Mouse (Mus musculus) MEL (cell line): ENCODE data around the gene Mov10. TPM values are rescaled to one million over a fixed set of nuclear protein-coding genes. Genes with fewer than 3 reads are reported as not detected.

Source experiments
- DNase-seq: peaks from one replicate; pipeline ENCODE4 v3.0.0; 2011; ENCODE audit warnings: low read depth, low spot score
- H3K27ac ChIP-seq: 2 replicates; pipeline ENCODE4 v1.5.1; 2012; ENCODE audit warnings: low read depth, mild to moderate bottlenecking, control low read depth, low read length, moderate library complexity; ENCODE audit not compliant: control insufficient read depth
- H3K27me3 ChIP-seq, 2 experiments: fragments of 150-350 bp in 1 of 2; sonication (generic) in 1 of 2; 2 replicates each; pipeline ENCODE4 v1.6.1; 2012; ENCODE audit warnings: low read length in 2 of 2, mild to moderate bottlenecking in 2 of 2, improper control_type of control experiment in 1 of 2, moderate library complexity in 1 of 2; ENCODE audit not compliant: insufficient read depth in 2 of 2, control insufficient read depth in 1 of 2
- H3K36me3 ChIP-seq, 2 experiments: 2 replicates each; pipeline ENCODE4 v1.6.1; 2012 to 2014; ENCODE audit warnings: low read length in 2 of 2, improper control_type of control experiment in 1 of 2, inconsistent platforms in 1 of 2, mild to moderate bottlenecking in 1 of 2; ENCODE audit not compliant: insufficient read depth in 2 of 2, control insufficient read depth in 1 of 2
- H3K4me1 ChIP-seq, 2 experiments: fragments of 150-350 bp in 1 of 2; sonication (generic) in 1 of 2; 2 replicates each; pipeline ENCODE4 v1.6.1; 2012; ENCODE audit warnings: low read length in 2 of 2, improper control_type of control experiment in 1 of 2, mild to moderate bottlenecking in 1 of 2; ENCODE audit not compliant: insufficient read depth in 2 of 2, control insufficient read depth in 1 of 2
- H3K4me3 ChIP-seq, 2 experiments: fragments of 150-350 bp in 1 of 2; sonication (generic) in 1 of 2; 2 replicates each; pipeline ENCODE4 v1.5.1; 2012; ENCODE audit warnings: low read depth in 2 of 2, low read length in 2 of 2, mild to moderate bottlenecking in 2 of 2, moderate library complexity in 2 of 2, control low read depth in 1 of 2, improper control_type of control experiment in 1 of 2; ENCODE audit not compliant: control insufficient read depth in 1 of 2, insufficient read depth in 1 of 2
- H3K79me2 ChIP-seq: 2 replicates; pipeline ENCODE4 v1.6.1; 2012; ENCODE audit warnings: mild to moderate bottlenecking, low read length, moderate library complexity; ENCODE audit not compliant: control insufficient read depth, poor library complexity, insufficient read depth
- H3K9ac ChIP-seq: 2 replicates; pipeline ENCODE4 v1.6.1; 2012; ENCODE audit warnings: low read depth, mild to moderate bottlenecking, control low read depth, low read length, moderate library complexity; ENCODE audit not compliant: control insufficient read depth, poor library complexity, severe bottlenecking
- H3K9me3 ChIP-seq: fragments of 150-350 bp; sonication (generic); replicated peaks from 2 replicates; pipeline ENCODE4 v1.6.1; 2012; ENCODE audit warnings: mild to moderate bottlenecking, low read length, improper control_type of control experiment, moderate library complexity; ENCODE audit not compliant: insufficient read depth
- CTCF ChIP-seq, 3 experiments: IDR thresholded peaks in 2 of 3; conservative IDR thresholded peaks in 1 of 3; 2 replicates each; pipeline ENCODE4 v1.5.1; 2011 to 2012; ENCODE audit warnings: low read length in 3 of 3, low read depth in 2 of 3, mild to moderate bottlenecking in 2 of 3, improper control_type of control experiment in 1 of 3, inconsistent platforms in 1 of 3, mixed read lengths in 1 of 3, moderate library complexity in 1 of 3; ENCODE audit not compliant: control insufficient read depth in 1 of 3, insufficient read depth in 1 of 3, poor library complexity in 1 of 3, severe bottlenecking in 1 of 3
- ELF1 ChIP-seq: IDR thresholded peaks from 2 replicates; pipeline ENCODE4 v1.6.1; 2014; ENCODE audit warnings: low read depth, mild to moderate bottlenecking, inconsistent platforms, low read length, improper control_type of control experiment, moderate library complexity
- EP300 ChIP-seq, 2 experiments: IDR thresholded peaks; 2 replicates each; pipeline ENCODE4 v1.6.1; 2011; ENCODE audit warnings: improper control_type of control experiment in 2 of 2, low read length in 2 of 2, low read depth in 1 of 2, mild to moderate bottlenecking in 1 of 2
- MYC ChIP-seq: IDR thresholded peaks from 2 replicates; pipeline ENCODE4 v1.6.1; 2011; ENCODE audit warnings: low read depth, mild to moderate bottlenecking, low read length, improper control_type of control experiment, moderate library complexity
- POLR2AphosphoS5 ChIP-seq: IDR thresholded peaks from 2 replicates; pipeline ENCODE4 v1.6.1; 2012; ENCODE audit warnings: low read depth, borderline replicate concordance, mild to moderate bottlenecking, inconsistent platforms, low read length, moderate library complexity, mixed read lengths
- RAD21 ChIP-seq: IDR thresholded peaks from 2 replicates; pipeline ENCODE4 v1.6.1; 2011; ENCODE audit warnings: mild to moderate bottlenecking, low read depth, low read length, improper control_type of control experiment
- TAL1 ChIP-seq: IDR thresholded peaks from 2 replicates; pipeline ENCODE4 v1.6.1; 2012; ENCODE audit warnings: mild to moderate bottlenecking, inconsistent platforms, low read length, moderate library complexity, mixed read lengths
- TCF12 ChIP-seq: IDR thresholded peaks from 2 replicates; pipeline ENCODE4 v1.6.1; 2014; ENCODE audit warnings: low read depth, mild to moderate bottlenecking, inconsistent platforms, low read length, improper control_type of control experiment, moderate library complexity
- polyA plus RNA-seq, 2 experiments: library from polyadenylated mRNA; stranded (reverse) in 1 of 2; unstranded in 1 of 2; fragments of >175 nt in 1 of 2; fragments of >200 nt in 1 of 2; gene quantifications; 2 replicates each; pipeline versions ENCODE4 v1.2.1 to v1.2.4; 2012; ENCODE audit warnings: low replicate concordance in 2 of 2, low read depth in 1 of 2; ENCODE audit not compliant: insufficient read length in 2 of 2, insufficient read depth in 1 of 2, missing spikeins in 1 of 2
- total RNA-seq: library from RNA; depleted of rRNA; stranded (reverse); fragments of 300-350 nt; gene quantifications from 2 replicates; pipeline ENCODE4 v1.2.3, GENCODE M21; 2012

The Mov10 gene
- total and polyA plus RNA-seq, 3 experiments = 7.1 to 32.5 TPM; not detected in 1

- H3K27me3 ChIP-seq = no peaks in the 10 kb centered on the region
- no peak overlapping the region for H3K4me3 ChIP-seq
- H3K79me2 ChIP-seq = no peaks in the 10 kb centered on the region; the same call in 1 of the 2 replicates
- H3K27ac ChIP-seq = no peak overlapping the region
- peaks cover 8 to 25% of the 10 kb centered on the region in 2 experiments for H3K4me1 ChIP-seq
- no peak overlapping the region for H3K9ac ChIP-seq
- peaks cover 0 to 17% of the 10 kb centered on the region in 2 experiments; a peak in 2 of 4 replicates for H3K36me3 ChIP-seq
- TF ChIP-seq RAD21 (no peak), EP300 (IDR thresholded peaks at IDR 0.05; ENCODE audit: low read depth in 1 of 2, low read length in 2 of 2) (peak in 1 of 2 experiments; percentile 21; a peak in 1 of 4 replicates)
- no peak for DNase-seq
- no peaks in the 10 kb centered on the region for H3K9me3 ChIP-seq
Observed at GRCm38 (mm10) chr3:104783971-104784500, 34.3 kb downstream of the Mov10 start.

GRCm38 (mm10) chr3:104782061-104782681, 36.2 kb downstream of the Mov10 start:
- peaks cover 0 to 14% of the 10 kb centered on the region in 2 experiments; a peak in 2 of 4 replicates for H3K36me3 ChIP-seq
- DNase-seq = peak; percentile 41
- TF ChIP-seq CTCF (IDR thresholded peaks at IDR 0.05 in 2 of 3, conservative IDR thresholded peaks at IDR 0.05 in 1 of 3; ENCODE audit: control insufficient read depth in 1 of 3, insufficient read depth in 1 of 3, low read depth in 2 of 3, low read length in 3 of 3, poor library complexity in 1 of 3, severe bottlenecking in 1 of 3) (no peak), ELF1 (no peak)
- H3K9ac ChIP-seq = peak overlapping the region; percentile 64
- H3K4me3 ChIP-seq = peak overlapping the region; percentile 61 to 89
- peaks cover 2 to 25% of the 10 kb centered on the region in 2 experiments for H3K4me1 ChIP-seq
- H3K27ac ChIP-seq = no peak overlapping the region
- no peaks in the 10 kb centered on the region for H3K9me3 ChIP-seq
- H3K79me2 ChIP-seq = no peaks in the 10 kb centered on the region; the same call in 1 of the 2 replicates
- no peaks in the 10 kb centered on the region for H3K27me3 ChIP-seq

GRCm38 (mm10) chr3:104781471-104781903, 36.9 kb downstream of the Mov10 start, which contains the start of gene Fam19a3:
Fam19a3 (minus strand) TSS chr3:104781840.
- DNase-seq = peak; percentile 43
- peak within 1 kb of the TSS; percentile 64 for H3K9ac ChIP-seq
- H3K36me3 ChIP-seq = peaks cover 0 to 9% of the 10 kb centered on the region in 2 experiments; a peak in 2 of 4 replicates
- no peak within 1 kb of the TSS for H3K27ac ChIP-seq
- TF ChIP-seq POLR2AphosphoS5 = no peak
- 0 out of 4 replicates have a peak, but pooled peaks of 1 of the 2 experiments have one; percentile 13 for TF ChIP-seq EP300 (IDR thresholded peaks at IDR 0.05; ENCODE audit: low read depth in 1 of 2, low read length in 2 of 2)
- no peak for TF ChIP-seq TAL1
- TF ChIP-seq TCF12 = no peak
- no peak for TF ChIP-seq MYC
- no peak for TF ChIP-seq ELF1
- peaks cover 0 to 23% of the 10 kb centered on the region in 2 experiments for H3K4me1 ChIP-seq
- H3K4me3 ChIP-seq = peak within 1 kb of the TSS; percentile 61 to 89
- no peaks in the 10 kb centered on the region for H3K9me3 ChIP-seq
- H3K27me3 ChIP-seq = no peaks in the 10 kb centered on the region
- H3K79me2 ChIP-seq = no peaks in the 10 kb centered on the region; the same call in 1 of the 2 replicates
